Mouse (Mus musculus): ENCODE measurements around the gene Tnfsf13. TPM values are rescaled to one million over a fixed set of nuclear protein-coding genes. Genes with fewer than 3 reads are reported as not detected.

Gene Tnfsf13
- total RNA-seq, 2 experiments from 2014 or later = 2.0 to 5.0 TPM

DNA sequence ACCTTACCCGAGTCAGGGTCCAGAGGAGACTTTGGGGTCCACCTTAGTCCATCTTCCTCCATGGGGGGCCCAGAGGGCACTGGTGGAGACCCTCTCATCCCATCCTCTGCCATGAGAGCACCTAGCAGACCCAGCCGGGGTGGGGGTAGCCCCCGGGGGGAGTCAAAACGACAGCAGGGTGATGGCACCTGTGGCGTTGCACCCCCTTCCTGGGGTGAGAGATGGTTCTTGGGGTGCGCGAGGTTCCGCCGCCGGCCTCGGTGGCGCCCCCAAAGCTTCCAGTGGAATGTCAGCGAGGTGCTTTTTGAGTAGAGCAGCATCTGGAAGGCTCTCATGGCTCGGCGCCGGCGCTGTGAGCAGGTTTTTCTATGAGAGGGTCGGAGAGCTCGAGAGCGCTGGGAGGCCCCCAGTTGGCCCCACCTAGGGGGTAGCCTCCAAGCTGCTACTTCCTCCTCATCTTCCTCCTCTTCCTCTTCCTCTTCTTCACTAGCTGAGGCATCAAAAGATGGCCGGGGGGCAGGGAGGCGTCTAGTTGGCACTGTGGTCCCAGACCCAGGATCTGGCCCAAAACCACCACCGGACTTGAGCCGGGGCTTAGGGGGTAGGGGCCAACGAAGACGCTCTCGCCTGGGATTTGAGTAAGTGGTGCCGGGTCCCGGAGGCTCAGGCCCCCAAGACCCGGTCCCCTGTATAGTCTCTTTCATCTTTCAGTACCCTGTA lies 5.3 kb downstream of the Tnfsf13 start:
- no peak for DNase-seq

DNA sequence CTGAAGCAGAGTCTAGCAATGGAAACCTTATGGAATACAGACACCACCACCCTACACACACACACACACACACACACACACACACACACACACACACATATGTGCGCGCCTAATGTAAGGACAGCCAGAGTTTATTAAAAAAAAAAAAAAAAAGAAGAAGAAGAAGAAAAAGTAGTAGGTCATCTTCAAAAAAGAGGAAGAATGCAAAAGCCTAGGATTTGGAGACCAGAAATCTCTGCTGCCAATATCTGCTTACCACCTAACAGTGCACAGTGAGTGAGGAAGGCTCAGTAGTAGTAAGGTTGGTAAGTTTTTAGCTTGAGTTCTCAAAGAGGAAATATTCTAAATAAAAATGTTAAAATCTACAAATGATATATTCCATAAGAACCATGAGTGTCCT lies 6.4 kb downstream of the Tnfsf13 start:
- DNase-seq = no peak

DNA sequence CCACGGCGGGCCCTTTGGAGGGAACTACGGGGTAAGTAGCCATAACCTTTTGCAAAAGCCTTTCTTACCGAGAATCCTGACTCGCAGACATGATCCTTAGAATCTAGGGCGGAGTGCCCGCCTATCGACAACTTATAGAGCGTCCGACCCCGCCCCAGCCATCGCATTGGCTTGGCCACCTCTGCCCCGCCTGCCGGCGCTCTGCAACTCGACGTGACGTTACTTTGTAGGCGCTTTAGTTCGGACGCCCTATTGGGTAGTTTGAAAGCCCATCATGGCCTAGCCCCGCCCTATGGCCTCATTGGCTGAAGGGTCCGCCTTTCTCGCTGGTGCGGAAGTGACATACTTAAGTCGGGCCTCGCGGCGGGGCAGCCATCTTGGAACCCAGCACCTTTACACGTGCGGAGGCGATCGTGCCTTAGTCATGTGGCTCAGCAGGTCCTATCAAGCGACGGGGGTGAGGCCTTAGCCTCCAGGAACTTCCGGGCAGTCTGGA lies 13.3 kb downstream of the Tnfsf13 start, which contains the start of gene Eif4a1:
Eif4a1 (minus strand) TSS at position 213 of the 496 bp plus-strand sequence.
- peak; percentile 100 for DNase-seq

DNA sequence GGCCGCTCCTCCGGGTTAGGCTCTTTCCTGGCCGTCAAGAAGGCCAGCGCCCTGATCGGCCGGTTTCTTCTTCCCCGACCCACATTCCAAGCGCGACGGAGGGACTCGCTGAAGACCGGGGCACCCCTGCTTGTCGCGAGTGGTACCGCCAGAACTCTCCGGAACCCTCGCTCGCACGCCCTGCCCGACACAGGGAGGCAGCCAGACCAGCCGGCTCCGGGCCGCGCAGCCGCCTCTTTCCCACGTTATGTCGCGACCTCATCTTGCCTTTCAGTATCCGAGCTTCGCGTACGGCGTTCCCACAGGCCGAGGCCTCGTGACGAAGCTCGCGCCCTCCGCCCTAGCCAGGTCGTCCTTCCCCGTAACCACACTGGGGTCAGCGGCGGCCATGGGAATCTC lies 13.9 kb downstream of the Tnfsf13 start:
- no peak for DNase-seq

DNA sequence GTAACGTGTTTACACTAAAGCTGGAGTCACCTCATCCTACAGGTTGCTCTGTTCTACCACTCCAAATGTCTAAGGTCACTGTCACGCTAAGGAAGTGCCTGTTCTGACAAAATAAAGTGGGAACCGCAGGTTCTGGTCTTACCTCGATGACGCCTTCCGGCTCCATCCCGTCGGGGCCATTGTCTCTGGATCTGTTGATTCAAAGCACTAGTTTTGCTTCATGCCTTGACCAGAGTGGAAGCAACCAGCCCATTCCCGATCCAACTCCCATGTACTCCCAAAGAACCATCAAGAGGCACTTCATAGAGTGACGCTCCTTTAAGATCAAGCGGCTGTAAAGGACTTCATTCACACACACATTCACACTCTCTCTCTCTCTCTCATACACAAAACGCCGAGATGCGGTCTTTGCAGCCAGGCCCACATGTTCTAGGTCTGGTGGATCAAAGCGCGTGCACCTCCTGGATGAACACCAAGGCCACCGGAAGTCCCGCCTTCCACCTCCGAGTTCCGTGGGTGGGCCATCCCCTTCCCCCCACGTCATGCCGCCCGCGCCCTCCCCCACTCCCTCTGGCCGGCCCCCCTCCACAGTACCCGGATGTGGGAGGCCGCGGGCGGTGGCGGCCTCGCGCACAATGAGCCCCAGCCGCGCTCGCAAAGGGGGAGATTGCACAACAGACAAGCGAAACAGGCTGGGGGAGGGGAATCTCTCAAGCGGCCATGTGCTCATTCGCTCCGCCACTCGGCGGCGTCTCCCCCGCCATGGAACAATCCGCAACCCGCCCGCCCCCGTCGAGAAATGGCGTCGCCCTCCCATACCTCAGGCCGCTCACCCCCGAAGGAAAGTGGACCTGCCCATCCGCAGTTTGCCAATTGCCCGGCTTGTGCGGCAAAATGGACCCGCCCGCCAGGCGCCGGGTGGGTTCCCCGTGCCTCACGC lies 14.5 kb downstream of the Tnfsf13 start:
- peak; percentile 98 for DNase-seq

GRCm38 (mm10) chr11:69666665-69667005 lies 18.9 kb downstream of the Tnfsf13 start:
- no peak for DNase-seq

GRCm38 (mm10) chr11:69665961-69666664 lies 19.5 kb downstream of the Tnfsf13 start, which contains the start of gene Cd68:
Gene Cd68, minus strand, starts transcription at chr11:69666153.
- peak; percentile 62 for DNase-seq

GRCm38 (mm10) chr11:69665457-69665960 lies 20.1 kb downstream of the Tnfsf13 start:
- DNase-seq = no peak

GRCm38 (mm10) chr11:69664841-69665240 lies 20.7 kb downstream of the Tnfsf13 start:
- no peak for DNase-seq

GRCm38 (mm10) chr11:69663795-69664194 lies 21.8 kb downstream of the Tnfsf13 start:
- DNase-seq = peak; percentile 72

GRCm38 (mm10) chr11:69662967-69663671 lies 22.5 kb downstream of the Tnfsf13 start:
- DNase-seq = no peak

- peak; percentile 94 for DNase-seq
These were observed 23.2 kb downstream of the Tnfsf13 start, which contains the start of gene Mpdu1 for GRCm38 (mm10) chr11:69662213-69662966. Gene Mpdu1, minus strand, starts transcription at chr11:69662642.

DNA sequence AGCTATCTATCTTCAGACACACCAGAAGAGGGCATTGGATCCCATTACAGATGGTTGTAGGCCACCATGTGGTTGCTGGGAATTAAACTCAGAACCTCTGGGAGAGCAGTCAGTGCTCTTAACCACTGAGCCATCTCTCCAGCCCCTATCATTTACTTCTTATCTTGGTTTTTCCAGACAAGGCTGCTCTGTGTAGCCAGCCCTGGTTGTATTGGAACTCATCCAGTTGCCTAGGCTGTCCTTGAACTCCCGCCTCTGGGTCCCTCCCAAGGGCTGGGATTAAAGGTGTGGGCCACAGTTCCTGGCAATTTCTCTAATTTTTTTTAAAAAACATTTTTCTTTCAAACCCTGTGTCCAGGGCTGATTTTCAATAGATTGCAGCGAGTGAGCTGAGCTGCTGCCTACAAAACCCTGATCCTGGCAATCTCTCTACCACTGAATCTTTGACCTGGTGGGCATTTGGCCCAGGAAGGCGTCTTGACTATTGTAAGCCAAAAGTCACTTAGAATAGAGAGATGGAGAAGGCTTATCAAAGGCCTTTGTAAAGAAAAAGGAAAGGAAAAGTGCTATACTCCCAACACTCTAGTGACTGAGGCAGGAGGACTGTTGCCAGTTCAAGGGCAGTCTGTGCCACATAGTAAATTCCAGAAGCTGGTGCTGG lies 24.2 kb downstream of the Tnfsf13 start:
- DNase-seq = peak; percentile 70

DNA sequence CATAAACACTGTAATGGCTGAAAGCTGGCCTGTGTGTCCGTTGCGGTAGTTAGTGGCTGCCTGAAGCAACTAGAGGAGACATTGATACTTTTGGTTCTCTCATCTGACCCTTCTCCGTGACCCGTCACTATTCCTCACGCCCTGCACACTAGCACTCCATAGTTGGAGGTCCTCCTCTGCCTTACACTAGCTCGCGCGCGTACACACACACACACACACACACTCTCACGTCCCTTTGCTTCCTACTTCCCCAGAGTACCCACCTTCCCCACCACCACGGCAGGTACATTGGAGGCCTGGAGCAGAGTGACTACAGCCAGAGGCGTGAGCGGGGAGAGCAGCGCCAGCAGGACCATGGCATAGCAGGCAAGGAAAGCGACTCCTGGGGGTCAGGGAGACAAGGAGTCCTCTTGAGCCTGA lies 28.1 kb downstream of the Tnfsf13 start:
- DNase-seq = no peak

- DNase-seq = peak; percentile 59
These were observed 28.7 kb downstream of the Tnfsf13 start for GRCm38 (mm10) chr11:69656617-69657461.

DNA sequence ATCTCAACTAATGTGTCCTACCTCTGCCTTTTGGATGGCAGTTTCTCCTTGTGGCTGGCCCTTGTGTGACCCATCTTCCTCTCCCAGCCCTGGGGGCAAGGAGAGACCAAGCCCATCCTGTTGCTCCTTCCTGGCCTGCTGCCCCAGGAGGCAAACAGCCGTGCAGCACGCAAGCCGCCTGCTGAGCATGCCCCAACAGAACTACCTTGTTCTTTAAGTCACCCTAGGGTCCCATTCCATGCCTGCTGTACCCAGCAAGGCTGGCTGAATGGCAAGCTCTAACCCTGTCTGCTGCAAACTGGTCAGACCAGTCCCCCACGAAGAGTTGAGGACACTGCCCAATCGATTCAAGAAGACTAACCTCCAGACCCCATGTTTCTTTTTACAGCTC lies 29.5 kb downstream of the Tnfsf13 start:
- no peak for DNase-seq

GRCm38 (mm10) chr11:69655264-69656064 lies 30.1 kb downstream of the Tnfsf13 start, which contains the start of gene Sox15:
Gene Sox15, plus strand, starts transcription at chr11:69655314.
- DNase-seq = peak; percentile 78

DNA sequence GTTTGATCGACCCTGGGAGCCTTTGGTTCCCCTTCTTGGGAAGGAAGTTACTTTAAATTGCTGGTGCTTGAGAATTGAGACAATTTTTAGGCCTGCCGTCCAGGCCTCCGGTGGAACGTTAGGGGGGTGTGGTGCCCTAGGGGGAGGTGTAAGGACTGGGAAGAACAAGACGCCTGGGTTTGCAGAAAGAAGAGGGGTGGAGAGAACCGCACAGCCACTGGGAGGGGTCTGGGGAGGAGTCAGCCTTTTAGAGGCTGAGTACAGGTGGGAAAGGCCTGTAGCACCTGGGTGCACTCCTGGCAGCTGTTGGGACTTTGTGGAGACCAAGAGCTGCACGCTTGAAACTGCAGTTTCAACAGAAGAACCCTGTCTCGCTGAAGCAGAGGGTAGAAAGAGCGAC lies 30.8 kb downstream of the Tnfsf13 start:
- DNase-seq = no peak

Measured in adrenal gland, postnatal 10 days (tissue).